Mouse (Mus musculus) neutrophil, adult 5-6 weeks (primary cell): ENCODE data around the gene Spef1. TPM values are rescaled to one million over a fixed set of nuclear protein-coding genes. Genes with fewer than 3 reads are reported as not detected.

Source experiments
- ATAC-seq: fragments of 151-379, 151-347 bp; 2 replicates; pipeline ENCODE4 v1.8.0; 2017; ENCODE audit warnings: mild to moderate bottlenecking, moderate TSS enrichment; ENCODE audit not compliant: insufficient number of reproducible peaks, poor library complexity, low FRiP score, severe bottlenecking; ENCODE audit errors: extremely low read depth
- total RNA-seq: library from RNA; stranded (forward); fragments of 200-1000 nt; gene quantifications from 2 replicates; pipeline ENCODE4 v1.2.3, GENCODE M21; 2017

Gene Spef1
- total RNA-seq, 1 experiment from 2014 or later = 2.0 TPM

GRCm38 (mm10) chr2:131178828-131179245 is 8.2 kb downstream of the Spef1 start:
- no peak for ATAC-seq

- no peak for ATAC-seq
Measured at GRCm38 (mm10) chr2:131177932-131178331, 9.2 kb downstream of the Spef1 start.

- no peak for ATAC-seq
Measured at GRCm38 (mm10) chr2:131176491-131176890, 10.6 kb downstream of the Spef1 start.

GRCm38 (mm10) chr2:131175945-131176309 is 11.2 kb downstream of the Spef1 start:
- no peak for ATAC-seq

GRCm38 (mm10) chr2:131175286-131175944 is 11.7 kb downstream of the Spef1 start:
- ATAC-seq = no peak

- peak; percentile 80 for ATAC-seq
Measured at GRCm38 (mm10) chr2:131174700-131175099, 12.4 kb downstream of the Spef1 start.

- no peak for ATAC-seq
Measured at GRCm38 (mm10) chr2:131172322-131172721, 14.8 kb downstream of the Spef1 start.

GRCm38 (mm10) chr2:131171401-131172104 is 15.5 kb downstream of the Spef1 start:
- no peak for ATAC-seq

- ATAC-seq = no peak
Measured at GRCm38 (mm10) chr2:131170936-131171335, 16.1 kb downstream of the Spef1 start.

- ATAC-seq = no peak
Measured at GRCm38 (mm10) chr2:131168914-131169313, 18.2 kb downstream of the Spef1 start.

GRCm38 (mm10) chr2:131167984-131168383 is 19.1 kb downstream of the Spef1 start:
- ATAC-seq = no peak

GRCm38 (mm10) chr2:131166172-131166571 is 20.9 kb downstream of the Spef1 start:
- ATAC-seq = no peak

- ATAC-seq = no peak
Measured at GRCm38 (mm10) chr2:131163924-131164323, 23.2 kb downstream of the Spef1 start.

GRCm38 (mm10) chr2:131160671-131161111 is 26.4 kb downstream of the Spef1 start:
- no peak for ATAC-seq

GRCm38 (mm10) chr2:131159938-131160581 is 27.0 kb downstream of the Spef1 start, which contains the start of gene 1700037H04Rik:
1700037H04Rik (minus strand) TSS chr2:131160081.
- peak; percentile 98 for ATAC-seq

- ATAC-seq = no peak
Measured at GRCm38 (mm10) chr2:131159491-131159910, 27.6 kb downstream of the Spef1 start.

GRCm38 (mm10) chr2:131156987-131157386 is 30.1 kb downstream of the Spef1 start:
- ATAC-seq = no peak

GRCm38 (mm10) chr2:131154036-131154435 is 33.0 kb downstream of the Spef1 start:
- no peak for ATAC-seq

- no peak for ATAC-seq
Measured at GRCm38 (mm10) chr2:131152166-131152730, 34.8 kb downstream of the Spef1 start.

GRCm38 (mm10) chr2:131149254-131149578 is 37.9 kb downstream of the Spef1 start:
- no peak for ATAC-seq
